Mouse (Mus musculus) midbrain, embryonic 15.5 days (tissue): ENCODE data around the gene E330034G19Rik. TPM values are rescaled to one million over a fixed set of nuclear protein-coding genes. Genes with fewer than 3 reads are reported as not detected.
"Not testable (repeated sequence)": the region's sequence is repeated elsewhere in the genome, so short reads cannot be mapped to it uniquely, and the experiment has no call there.

ENCODE experiments used
- ATAC-seq: fragments of 200-750 bp; cut with Nextera tagmentation; replicated peaks from 2 replicates; pipeline ENCODE4 v1.8.0; 2017; ENCODE audit warnings: moderate TSS enrichment
- H3K27ac ChIP-seq: fragments of 300-500 bp; sonication (generic); 2 replicates; pipeline ENCODE4 v1.5.1; 2015; ENCODE audit warnings: mild to moderate bottlenecking, inconsistent platforms
- H3K27me3 ChIP-seq: fragments of 300-500 bp; sonication (generic); replicated peaks from 2 replicates; pipeline ENCODE4 v1.6.1; 2015; ENCODE audit warnings: inconsistent platforms
- H3K36me3 ChIP-seq: fragments of 300-500 bp; sonication (generic); replicated peaks from 2 replicates; pipeline ENCODE4 v1.6.1; 2015; ENCODE audit warnings: inconsistent platforms
- H3K4me1 ChIP-seq: fragments of 300-500 bp; sonication (generic); 2 replicates; pipeline ENCODE4 v1.6.1; 2015; ENCODE audit warnings: inconsistent platforms
- H3K4me2 ChIP-seq: fragments of 300-500 bp; sonication (generic); 2 replicates; pipeline ENCODE4 v1.6.1; 2015; ENCODE audit warnings: inconsistent platforms, mild to moderate bottlenecking, moderate library complexity
- H3K4me3 ChIP-seq: fragments of 300-500 bp; sonication (generic); 2 replicates; pipeline ENCODE4 v1.5.1; 2015; ENCODE audit warnings: mild to moderate bottlenecking, inconsistent platforms
- H3K9ac ChIP-seq: fragments of 300-500 bp; sonication (generic); 2 replicates; pipeline ENCODE4 v1.6.1; 2015; ENCODE audit warnings: mild to moderate bottlenecking, inconsistent platforms
- H3K9me3 ChIP-seq: fragments of 300-500 bp; sonication (generic); 2 replicates; pipeline ENCODE4 v1.6.1; 2016; ENCODE audit warnings: inconsistent platforms
- WGBS: fragments of 180-500 bp; shearing (Covaris S2); methylation state at CpG from one replicate; pipeline ENCODE4 v1.1.7; 2015; ENCODE audit warnings: mixed read lengths; 5-methylcytosine and 5-hydroxymethylcytosine counted together
- polyA plus RNA-seq: library from polyadenylated mRNA; unstranded; fragments of >200 nt; fragmentation: Nextera tagmentation; extraction: Ambion mirVana; gene quantifications from 2 replicates; pipeline ENCODE4 v1.2.1, GENCODE M21; 2015

Gene E330034G19Rik
- polyA plus RNA-seq, 1 experiment from 2014 or later, result not detected

DNA sequence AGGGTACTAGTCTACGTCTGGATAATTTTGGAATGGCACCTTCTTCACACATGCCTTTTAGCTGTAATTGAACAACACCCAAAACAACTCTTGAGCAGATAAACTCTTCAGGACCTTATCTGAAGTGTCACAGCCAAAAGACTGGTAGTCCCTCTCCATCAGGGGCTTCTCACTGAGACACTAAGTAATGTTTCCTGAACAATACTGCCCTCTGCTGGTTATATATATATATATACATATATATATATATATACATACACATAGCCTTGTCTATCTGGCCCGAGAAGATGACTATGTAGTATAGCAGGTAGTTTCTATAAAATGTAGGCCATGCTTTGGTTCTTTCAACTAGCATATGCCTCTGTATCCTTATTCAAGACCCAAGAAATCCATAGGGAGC is 17.5 kb upstream of the E330034G19Rik start:
- WGBS, result 62% methylated on average over 2 of the region's 2 CpGs
- Histone ChIP-seq H3K27me3 (no peaks in the 10 kb centered on the region), H3K4me3 (no peak overlapping the region), H3K27ac (no peak overlapping the region), H3K4me2 (no peak overlapping the region), H3K9ac (no peak overlapping the region), H3K9me3 (no peaks in the 10 kb centered on the region), H3K4me1 (no peaks in the 10 kb centered on the region), H3K36me3 (no peaks in the 10 kb centered on the region)
- no peak for ATAC-seq

DNA sequence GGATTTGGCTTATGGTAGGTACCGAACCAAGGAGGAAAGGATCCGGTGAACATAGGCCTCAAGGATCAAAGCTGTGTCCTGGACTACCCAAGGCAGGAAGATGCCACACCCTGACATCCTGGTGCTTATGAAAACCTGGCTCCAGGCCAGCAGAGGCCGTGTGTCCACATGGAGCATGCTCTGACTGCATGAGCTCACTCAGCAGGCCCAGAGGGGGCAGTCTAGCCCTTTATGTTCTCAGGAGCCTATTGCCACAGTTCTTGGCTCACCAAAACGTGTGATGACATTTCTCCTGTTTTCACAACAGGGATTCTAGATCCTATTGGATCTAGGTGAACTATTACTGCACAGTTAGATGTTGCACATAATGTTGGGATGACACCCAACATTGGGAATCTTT is 11.7 kb upstream of the E330034G19Rik start:
- Histone ChIP-seq H3K4me3 (no peak overlapping the region), H3K9ac (no peak overlapping the region), H3K36me3 (no peaks in the 10 kb centered on the region), H3K27ac (no peak overlapping the region), H3K4me1 (no peaks in the 10 kb centered on the region), H3K4me2 (no peak overlapping the region), H3K27me3 (no peaks in the 10 kb centered on the region), H3K9me3 (no peaks in the 10 kb centered on the region)
- no peak for ATAC-seq
- WGBS, result 67% methylated on average over 4 of the region's 4 CpGs

DNA sequence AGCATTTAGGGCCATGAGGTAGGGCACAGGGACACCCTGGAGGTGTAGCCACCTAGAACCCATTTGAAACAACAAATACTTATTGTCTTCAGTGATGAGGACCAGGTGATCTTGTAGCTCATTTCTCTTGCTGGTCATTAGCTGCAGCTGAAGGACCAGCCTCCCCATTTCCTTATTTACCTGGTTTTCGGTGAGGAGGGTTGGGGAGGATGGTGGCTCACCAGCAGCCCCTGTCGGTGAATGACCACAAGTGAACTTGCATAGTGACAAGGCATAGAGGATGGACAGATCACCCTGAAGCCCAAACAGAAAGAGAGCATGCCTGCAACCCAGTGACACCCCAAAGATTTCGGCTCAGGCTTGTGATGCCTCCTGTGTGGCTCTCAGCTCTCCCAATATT is 10.7 kb upstream of the E330034G19Rik start:
- Histone ChIP-seq H3K4me3 (no peak overlapping the region), H3K4me2 (no peak overlapping the region)
- WGBS, result 69% methylated on average over 3 of the region's 3 CpGs

DNA sequence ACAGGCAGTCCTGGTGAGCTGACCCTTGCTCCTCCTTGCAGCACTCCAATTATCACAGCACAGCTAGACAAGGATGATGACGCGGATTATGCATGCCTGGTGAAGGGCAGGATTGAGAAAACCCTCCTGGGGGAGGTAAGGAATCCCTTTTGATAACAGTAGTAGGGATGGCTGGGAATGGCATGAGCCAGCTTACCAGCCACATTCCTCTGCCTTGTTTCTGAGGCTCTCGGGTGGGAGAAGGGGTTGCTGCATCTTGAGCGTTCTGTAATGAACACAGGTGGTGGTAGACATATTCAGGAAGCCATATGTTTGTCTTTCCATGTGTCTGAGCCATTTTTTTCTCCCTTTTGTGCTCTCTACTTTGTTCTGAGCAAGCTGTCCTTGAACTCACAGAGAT is 6.9 kb upstream of the E330034G19Rik start:
- no peak overlapping the region for H3K4me2 ChIP-seq
- H3K36me3 ChIP-seq, result no peaks in the 10 kb centered on the region
- no peak overlapping the region for H3K9ac ChIP-seq
- H3K27me3 ChIP-seq, result no peaks in the 10 kb centered on the region
- no peak overlapping the region for H3K27ac ChIP-seq
- 47% methylated on average over 4 of the region's 4 CpGs for WGBS
- H3K9me3 ChIP-seq, result no peaks in the 10 kb centered on the region
- no peaks in the 10 kb centered on the region for H3K4me1 ChIP-seq
- no peak overlapping the region for H3K4me3 ChIP-seq
- ATAC-seq, result no peak

More for the DNA sequence above, 10.7 kb upstream of the E330034G19Rik start:
- Histone ChIP-seq H3K9me3 (no peaks in the 10 kb centered on the region), H3K9ac (no peak overlapping the region), H3K36me3 (no peaks in the 10 kb centered on the region), H3K27me3 (no peaks in the 10 kb centered on the region), H3K4me1 (no peaks in the 10 kb centered on the region), H3K27ac (no peak overlapping the region)
- no peak for ATAC-seq

DNA sequence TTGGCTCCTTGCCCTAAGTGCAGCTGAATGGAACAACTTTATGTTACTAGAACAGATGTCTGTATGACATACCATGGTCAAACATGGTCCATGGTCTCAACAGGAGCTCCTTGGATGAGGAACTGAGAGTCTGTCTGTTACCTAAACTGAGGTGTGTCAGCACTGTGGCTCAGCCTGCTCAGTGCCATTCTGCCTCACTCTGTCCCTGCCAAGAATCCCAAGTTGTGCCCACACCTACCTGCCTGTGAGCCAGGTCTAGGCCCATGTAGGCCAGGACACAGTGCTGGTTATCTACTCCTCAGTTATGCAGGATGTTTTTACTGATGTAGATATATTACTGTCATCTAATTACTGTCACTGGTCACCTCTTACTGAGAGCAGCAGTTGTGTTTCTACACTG is 2.3 kb upstream of the E330034G19Rik start:
- Histone ChIP-seq H3K27me3 (no peaks in the 10 kb centered on the region), H3K9me3 (no peaks in the 10 kb centered on the region), H3K4me3 (no peak overlapping the region), H3K4me1 (no peaks in the 10 kb centered on the region), H3K27ac (no peak overlapping the region), H3K9ac (no peak overlapping the region), H3K4me2 (no peak overlapping the region), H3K36me3 (no peaks in the 10 kb centered on the region)
- ATAC-seq, result no peak

DNA sequence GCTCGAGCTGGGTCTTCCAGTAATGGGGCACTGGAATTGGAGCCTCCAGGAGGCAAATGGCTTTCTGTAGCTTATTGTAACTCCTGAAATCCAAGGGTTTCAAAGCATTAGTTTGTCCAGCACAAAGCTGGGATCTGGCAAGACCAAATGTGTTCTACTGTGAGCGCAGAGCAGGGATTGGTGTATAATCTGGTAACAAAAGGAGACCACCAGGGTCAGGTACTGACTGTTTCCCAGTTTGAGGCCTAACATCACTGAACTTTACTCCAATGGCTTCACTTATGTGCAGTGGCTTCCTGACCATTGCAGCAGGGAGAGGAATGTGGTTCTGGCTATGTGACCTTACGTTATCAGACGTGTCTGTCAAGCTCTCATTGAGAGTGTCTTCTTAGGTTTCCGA is 617 bp downstream of the E330034G19Rik start:
- Histone ChIP-seq H3K4me3 (no peak overlapping the region), H3K4me2 (no peak overlapping the region), H3K27ac (no peak overlapping the region), H3K9ac (no peak overlapping the region), H3K27me3 (no peaks in the 10 kb centered on the region), H3K9me3 (no peaks in the 10 kb centered on the region), H3K4me1 (no peaks in the 10 kb centered on the region), H3K36me3 (no peaks in the 10 kb centered on the region)
- WGBS, result 88% methylated on average over 5 of the region's 5 CpGs
- ATAC-seq, result no peak

DNA sequence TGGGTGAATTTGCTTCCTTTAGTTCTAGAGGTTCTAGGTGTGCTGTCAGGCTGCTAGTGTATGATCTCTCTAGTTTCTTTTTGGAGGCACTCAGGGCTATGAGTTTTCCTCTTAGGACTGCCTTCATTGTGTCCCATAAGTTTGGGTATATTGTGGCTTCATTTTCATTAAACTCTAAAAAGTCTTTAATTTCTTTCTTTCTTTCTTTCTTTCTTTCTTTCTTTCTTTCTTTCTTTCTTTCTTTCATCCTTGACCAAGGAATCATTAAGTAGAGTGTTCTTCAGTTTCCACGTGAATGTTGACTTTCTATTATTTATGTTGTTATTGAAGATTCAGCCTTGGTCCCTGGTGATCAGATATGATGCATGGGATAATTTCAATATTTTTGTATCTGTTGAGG is 9.1 kb downstream of the E330034G19Rik start:
- H3K4me1 ChIP-seq, H3K27ac ChIP-seq, H3K4me2 ChIP-seq, ATAC-seq, H3K36me3 ChIP-seq, H3K4me3 ChIP-seq, H3K9me3 ChIP-seq, H3K9ac ChIP-seq, H3K27me3 ChIP-seq: not testable (repeated sequence)
- 82% methylated on average over 1 of the region's 1 CpGs for WGBS

DNA sequence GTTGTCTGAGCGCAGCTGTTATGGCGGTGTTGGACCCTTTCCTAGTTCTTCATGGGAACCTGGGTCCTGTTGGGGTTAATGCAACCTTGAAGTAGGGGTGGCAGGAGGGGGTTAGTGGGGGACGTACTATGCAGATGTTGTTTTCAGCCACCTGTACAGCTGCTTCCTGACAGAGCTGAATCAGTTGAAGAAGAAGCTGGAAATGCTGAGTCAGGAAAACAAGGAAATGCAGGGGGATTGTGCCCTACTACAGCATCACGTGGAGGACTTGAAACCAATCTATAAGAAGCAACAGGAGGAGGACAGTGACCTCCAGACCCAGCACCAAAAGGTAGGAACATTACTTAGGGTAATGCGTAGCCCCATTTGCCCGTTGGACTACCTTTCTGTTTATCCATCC is 13.7 kb downstream of the E330034G19Rik start:
- no peaks in the 10 kb centered on the region for H3K27me3 ChIP-seq
- no peaks in the 10 kb centered on the region for H3K4me1 ChIP-seq
- ATAC-seq, result no peak
- 83% methylated on average over 6 of the region's 6 CpGs for WGBS
- H3K9ac ChIP-seq, result no peak overlapping the region
- no peak overlapping the region for H3K27ac ChIP-seq
- no peaks in the 10 kb centered on the region for H3K9me3 ChIP-seq
- H3K4me2 ChIP-seq, result no peak overlapping the region
- no peak overlapping the region for H3K4me3 ChIP-seq
- H3K36me3 ChIP-seq, result no peaks in the 10 kb centered on the region

DNA sequence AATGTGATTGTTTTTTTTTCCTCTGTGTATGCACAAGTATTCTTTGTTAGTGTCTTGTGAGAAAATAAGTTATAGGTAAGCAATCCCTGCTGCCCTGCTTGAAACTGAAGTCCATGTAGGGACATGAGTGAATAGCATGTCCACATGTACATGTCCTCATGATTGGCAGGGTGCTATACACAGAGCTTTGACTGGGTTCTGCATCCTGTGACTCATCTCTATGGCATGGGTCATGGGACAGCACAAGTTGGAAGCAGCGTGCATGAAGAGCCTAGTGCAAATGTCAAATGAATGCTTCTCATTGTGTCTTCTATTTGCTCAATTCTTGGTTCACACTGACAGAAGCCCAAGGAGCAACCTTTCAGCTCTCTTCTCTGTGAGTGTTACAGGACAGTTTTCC is 14.1 kb downstream of the E330034G19Rik start:
- no peak overlapping the region for H3K27ac ChIP-seq
- no peaks in the 10 kb centered on the region for H3K27me3 ChIP-seq
- no peak overlapping the region for H3K4me3 ChIP-seq
- H3K4me1 ChIP-seq, result no peaks in the 10 kb centered on the region
- WGBS, result 78% methylated on average over 1 of the region's 1 CpGs
- no peaks in the 10 kb centered on the region for H3K36me3 ChIP-seq
- no peak overlapping the region for H3K4me2 ChIP-seq
- no peak overlapping the region for H3K9ac ChIP-seq
- no peaks in the 10 kb centered on the region for H3K9me3 ChIP-seq
- ATAC-seq, result no peak

DNA sequence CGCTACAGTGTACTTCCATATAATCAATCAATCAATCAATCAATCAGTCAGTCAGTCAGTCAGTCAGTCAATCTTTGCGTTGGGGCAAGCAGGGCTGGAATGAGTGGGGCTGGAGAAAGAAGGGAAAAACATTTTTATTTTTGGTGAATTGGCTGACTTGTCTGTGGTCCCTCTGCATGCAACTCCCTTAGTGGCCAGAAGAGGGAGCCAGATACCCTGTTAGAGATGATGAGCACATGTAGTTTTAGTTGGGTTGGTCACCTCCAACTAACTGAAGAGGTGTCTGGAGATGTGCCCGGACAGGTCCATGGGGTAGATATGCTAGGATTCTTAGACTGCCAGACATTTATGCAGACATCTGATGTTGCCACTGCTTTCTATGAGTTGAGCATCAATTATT is 18.1 kb downstream of the E330034G19Rik start:
- WGBS, result 50% methylated on average over 3 of the region's 3 CpGs
- Histone ChIP-seq H3K27ac (no peak overlapping the region), H3K9ac (no peak overlapping the region), H3K27me3 (no peaks in the 10 kb centered on the region), H3K9me3 (no peaks in the 10 kb centered on the region), H3K36me3 (no peaks in the 10 kb centered on the region), H3K4me1 (no peaks in the 10 kb centered on the region), H3K4me3 (no peak overlapping the region), H3K4me2 (no peak overlapping the region)
- no peak for ATAC-seq

DNA sequence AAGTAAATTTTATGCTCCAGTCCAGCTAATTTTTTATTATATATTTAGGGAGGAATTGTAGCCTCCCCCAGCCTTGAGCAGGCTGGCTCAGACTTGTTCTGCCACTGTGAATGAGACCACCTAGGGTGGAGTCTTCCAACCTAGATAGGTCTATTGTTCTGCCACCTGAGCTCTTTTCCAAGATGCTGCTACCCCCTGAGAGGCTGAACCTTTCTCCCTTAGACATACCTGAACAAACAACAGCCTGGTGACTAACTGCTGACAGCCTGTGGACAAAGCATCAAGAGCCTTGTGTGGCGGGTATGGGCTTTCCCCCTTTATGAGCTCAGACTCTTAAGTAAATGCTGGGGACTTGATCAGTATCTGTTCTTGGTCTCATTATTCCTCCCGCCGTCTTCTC is 54.0 kb downstream of the E330034G19Rik start:
- WGBS, result 74% methylated on average over 3 of the region's 3 CpGs

DNA sequence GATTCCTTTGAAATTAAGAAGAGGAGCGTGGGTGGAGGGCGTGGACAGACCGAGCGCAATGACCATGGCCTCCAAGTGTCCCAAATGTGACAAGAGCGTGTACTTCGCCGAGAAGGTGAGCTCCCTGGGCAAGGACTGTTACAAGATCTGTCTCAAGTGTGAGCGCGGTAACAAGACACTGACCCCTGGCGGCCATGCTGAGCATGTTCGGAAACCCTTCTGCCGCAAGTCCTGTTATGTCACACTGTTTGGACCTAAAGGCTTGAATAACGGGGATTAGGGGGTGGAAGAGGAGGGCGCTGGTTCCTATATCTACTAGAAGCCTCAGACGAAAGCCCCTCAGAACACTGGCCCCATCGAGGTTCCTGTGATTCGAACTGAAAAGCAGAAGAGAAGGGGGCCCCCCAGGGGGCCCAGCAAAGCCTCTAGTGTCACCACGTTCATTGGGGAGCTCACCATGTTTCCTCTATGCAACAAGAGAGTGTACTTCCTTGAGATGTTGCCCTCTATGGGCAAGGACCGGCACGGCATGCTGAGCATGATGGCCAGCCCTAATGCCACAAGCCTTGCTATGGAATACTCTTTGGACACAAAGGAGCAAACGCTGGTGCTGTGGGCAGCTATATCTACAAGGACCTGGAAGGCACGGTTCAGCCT is 65.4 kb downstream of the E330034G19Rik start:
- H3K36me3 ChIP-seq, result no peaks in the 10 kb centered on the region
- H3K4me2 ChIP-seq, result no peak overlapping the region
- no peak for ATAC-seq
- no peak overlapping the region for H3K27ac ChIP-seq
- 56% methylated on average over 22 of the region's 22 CpGs for whole genome bisulfite sequencing
- H3K4me3 ChIP-seq, result no peak overlapping the region
- H3K9me3 ChIP-seq, result no peaks in the 10 kb centered on the region
- H3K9ac ChIP-seq, result no peak overlapping the region
- H3K27me3 ChIP-seq, result no peaks in the 10 kb centered on the region
- H3K4me1 ChIP-seq, result no peaks in the 10 kb centered on the region

More for the DNA sequence above, 54.0 kb downstream of the E330034G19Rik start:
- not testable (repeated sequence) for H3K4me1 ChIP-seq, H3K27ac ChIP-seq, H3K9ac ChIP-seq, H3K9me3 ChIP-seq, ATAC-seq, H3K4me2 ChIP-seq, H3K36me3 ChIP-seq, H3K27me3 ChIP-seq, H3K4me3 ChIP-seq
